Mouse (Mus musculus) testis, adult 2 months (tissue): Measurements from ENCODE around the gene Enho.

Source experiments
- CTCF ChIP-seq: fragments of 200-500 bp; IDR thresholded peaks from 2 replicates; pipeline ENCODE4 v1.5.1; 2012; ENCODE audit warnings: low read depth, mild to moderate bottlenecking, inconsistent platforms, low read length, moderate library complexity; ENCODE audit not compliant: control insufficient read depth, insufficient read depth, insufficient replicate concordance
- POLR2A ChIP-seq: fragments of 200-500 bp; IDR thresholded peaks from 2 replicates; pipeline ENCODE4 v1.6.1; 2012; ENCODE audit warnings: low read depth, mild to moderate bottlenecking, inconsistent platforms, low read length, moderate library complexity; ENCODE audit not compliant: control insufficient read depth

GRCm38 (mm10) chr4:41665009-41665675, 25.0 kb upstream of the Enho start:
- TF ChIP-seq POLR2A (no peak), CTCF (no peak)
